Mouse (Mus musculus) ES-E14 (cell line): ENCODE measurements around the gene Dnlz. TPM values are rescaled to one million over a fixed set of nuclear protein-coding genes. Genes with fewer than 3 reads are reported as not detected.

ENCODE experiments used
- DNase-seq: peaks from one replicate; pipeline ENCODE4 v3.0.0-alpha.2; 2013; ENCODE audit warnings: low read depth, low spot score
- H3K27ac ChIP-seq: 2 replicates; pipeline ENCODE4 v1.5.1; 2012; ENCODE audit warnings: low read depth, mild to moderate bottlenecking, low read length, moderate library complexity, mixed read lengths; ENCODE audit not compliant: poor library complexity, insufficient read depth, severe bottlenecking
- H3K36me3 ChIP-seq: 2 replicates; pipeline ENCODE4 v1.6.1; 2012; ENCODE audit warnings: mild to moderate bottlenecking, low read length, moderate library complexity, mixed read lengths; ENCODE audit not compliant: control insufficient read depth, poor library complexity, insufficient read depth, severe bottlenecking
- H3K4me1 ChIP-seq, 2 experiments: fragments of 150-350 bp in 1 of 2; sonication (generic) in 1 of 2; 2 replicates each; pipeline ENCODE4 v1.6.1; 2012; ENCODE audit warnings: low read length in 2 of 2, mild to moderate bottlenecking in 1 of 2, mixed read lengths in 1 of 2; ENCODE audit not compliant: control insufficient read depth in 2 of 2, insufficient read depth in 2 of 2, poor library complexity in 1 of 2
- H3K4me3 ChIP-seq, 2 experiments: fragments of 150-350 bp in 1 of 2; sonication (generic) in 1 of 2; 2 replicates each; pipeline ENCODE4 v1.5.1; 2012; ENCODE audit warnings: low read length in 2 of 2, low read depth in 1 of 2, mild to moderate bottlenecking in 1 of 2, mixed read lengths in 1 of 2; ENCODE audit not compliant: insufficient read depth in 1 of 2, poor library complexity in 1 of 2, severe bottlenecking in 1 of 2
- H3K9ac ChIP-seq: 2 replicates; pipeline ENCODE4 v1.6.1; 2012; ENCODE audit warnings: low read depth, mild to moderate bottlenecking, low read length, mixed read lengths; ENCODE audit not compliant: poor library complexity, insufficient read depth, severe bottlenecking
- H3K9me3 ChIP-seq: fragments of 150-350 bp; sonication (generic); 2 replicates; pipeline ENCODE4 v1.6.1; 2012; ENCODE audit warnings: low read depth, mild to moderate bottlenecking, low read length; ENCODE audit not compliant: control insufficient read depth, insufficient read depth
- MAFK ChIP-seq: IDR thresholded peaks from 2 replicates; pipeline ENCODE4 v1.6.1; 2014; ENCODE audit warnings: mild to moderate bottlenecking, low read depth, low read length, inconsistent platforms; ENCODE audit not compliant: insufficient read depth
- ZNF384 ChIP-seq: IDR thresholded peaks from 2 replicates; pipeline ENCODE4 v1.6.1; 2012; ENCODE audit warnings: low read depth, low read length, inconsistent platforms
- in situ Hi-C, 2 experiments: fragments of 600-800 bp; cut with MboI; formaldehyde crosslinking; loops; one replicate each; pipeline ENCODE4 v1.15.1; 2025; ENCODE audit warnings: low sequenced_read_pairs in 2 of 2, inconsistent platforms in 1 of 2; ENCODE audit not compliant: unreplicated experiment in 2 of 2
- total RNA-seq: library from RNA; depleted of rRNA; stranded (reverse); fragments of 300-350 nt; gene quantifications from 2 replicates; pipeline ENCODE4 v1.2.3, GENCODE M21; 2012; rRNA removed

Gene Dnlz
- total RNA-seq, 1 experiment, result 8.0 TPM

DNA sequence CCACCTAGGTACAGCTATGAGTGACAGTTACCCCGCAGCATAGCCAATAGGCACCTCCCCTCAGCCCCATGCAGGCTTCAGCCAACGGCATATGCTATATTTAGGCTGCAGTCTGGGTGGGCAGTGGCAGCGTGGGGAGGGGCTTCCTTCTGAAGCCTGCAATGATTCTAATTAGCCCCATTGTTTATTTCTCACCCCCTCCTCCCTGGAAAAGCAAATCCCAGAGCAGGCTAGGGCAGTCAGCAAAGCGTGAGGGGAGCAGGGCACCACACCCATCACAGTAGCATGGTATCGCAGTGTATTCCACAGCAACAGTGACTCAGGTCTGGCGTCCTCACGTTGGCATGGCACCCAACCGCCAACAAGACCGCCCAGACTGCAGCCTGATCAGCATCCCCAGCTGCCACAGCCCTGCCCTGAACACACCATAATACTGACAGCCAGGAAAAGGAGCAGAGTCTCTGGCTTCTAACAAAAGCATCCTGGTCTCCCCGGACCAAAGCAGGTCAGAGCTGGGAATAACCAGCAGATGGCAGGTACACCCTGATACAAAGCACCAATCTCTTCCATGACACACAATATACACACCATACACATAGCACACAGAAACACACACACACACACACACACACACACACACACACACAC lies 53.6 kb downstream of the Dnlz start:
- no peaks in the 10 kb centered on the region for H3K36me3 ChIP-seq
- H3K4me3 ChIP-seq, result no peak overlapping the region; a peak in 1 of 4 replicates
- no peak overlapping the region for H3K9ac ChIP-seq
- peaks cover 3 to 31% of the 10 kb centered on the region in 2 experiments; a peak in 2 of 4 replicates for H3K4me1 ChIP-seq
- peak overlapping the region; percentile 56 for H3K27ac ChIP-seq
- in situ Hi-C loops, result no loop called here
- no peak for TF ChIP-seq ZNF384
- TF ChIP-seq MAFK, result peak; percentile 46; the same call in 1 of the 2 replicates
- H3K9me3 ChIP-seq, result no peaks in the 10 kb centered on the region
- no peak for DNase-seq

Other genes with a start within 250 kb of the Dnlz start
- gene Nacc2, start 228.9 kb downstream of the Dnlz start, total RNA-seq, result 4.8 and 6.0 TPM in 2 replicates
- gene Lhx3, start 143.8 kb downstream of the Dnlz start, total RNA-seq, result 0.13 TPM in 1 of 2 replicates, not detected in the other
- gene Qsox2, start 114.6 kb downstream of the Dnlz start, total RNA-seq, result 32.0 and 59.7 TPM in 2 replicates
- 0.18 and 0.90 TPM in 2 replicates for gene Ccdc187, start 57.6 kb downstream of the Dnlz start, total RNA-seq
- gene Gpsm1, start 36.6 kb downstream of the Dnlz start, total RNA-seq, result 9.4 and 13.9 TPM in 2 replicates
- 0.76 and 1.6 TPM in 2 replicates for gene Card9, start 8.8 kb upstream of the Dnlz start, total RNA-seq
- gene Snapc4, start 28.5 kb upstream of the Dnlz start, total RNA-seq, result 79.2 and 128 TPM in 2 replicates
- 87.8 and 90.4 TPM in 2 replicates for gene Entr1, start 37.2 kb upstream of the Dnlz start, total RNA-seq
- gene Pmpca, start 37.2 kb upstream of the Dnlz start, total RNA-seq, result 133 and 149 TPM in 2 replicates
- 10.4 and 13.6 TPM in 2 replicates for gene Inpp5e, start 57.1 kb upstream of the Dnlz start, total RNA-seq
- 47.3 and 62.5 TPM in 2 replicates for gene Sec16a, start 93.1 kb upstream of the Dnlz start, total RNA-seq
- 34.9 and 77.8 TPM in 2 replicates for gene Notch1, start 164.6 kb upstream of the Dnlz start, total RNA-seq
- gene Egfl7, start 227.9 kb upstream of the Dnlz start, total RNA-seq, result 104 and 156 TPM in 2 replicates
- gene Gm20532, start 234.5 kb upstream of the Dnlz start, total RNA-seq, result not detected in 2 replicates